Mouse (Mus musculus): ENCODE measurements around the gene Ssbp4. TPM values are rescaled to one million over a fixed set of nuclear protein-coding genes. Genes with fewer than 3 reads are reported as not detected.
A peak's percentile ranks its signal among the peaks of the same experiment; 100 is the strongest.

Gene Ssbp4
- total RNA-seq, 2 experiments from 2014 or later: 257 to 265 TPM

GRCm38 (mm10) chr8:70609849-70610795, 1.4 kb upstream of the Ssbp4 start:
- peak; percentile 86 to 88 for DNase-seq (ENCODE audit: low spot score in 2 of 2)
- intact Hi-C loops (cut with DNase I): loop anchor here (5.0 kb wide), 2 partner anchors 92 to 147 kb away; partner anchors contain the start of gene Iqcn

GRCm38 (mm10) chr8:70609368-70609848, 736 bp upstream of the Ssbp4 start:
- peak; percentile 70 to 71 for DNase-seq (ENCODE audit: low spot score in 2 of 2)
- intact Hi-C loops (cut with DNase I): no loop called here

- peak; percentile 68 to 70 for DNase-seq (ENCODE audit: low spot score in 2 of 2)
- intact Hi-C loops (cut with DNase I): no loop called here
These were observed 549 bp downstream of the Ssbp4 start for GRCm38 (mm10) chr8:70607898-70608748.

GRCm38 (mm10) chr8:70607603-70607897, 1.1 kb downstream of the Ssbp4 start:
- intact Hi-C loops (cut with DNase I): no loop called here
- DNase-seq (ENCODE audit: low spot score in 2 of 2): no peak

- intact Hi-C loops (cut with DNase I): no loop called here
- DNase-seq (ENCODE audit: low spot score in 2 of 2): no peak
These were observed 1.7 kb downstream of the Ssbp4 start for GRCm38 (mm10) chr8:70606780-70607602.

GRCm38 (mm10) chr8:70605871-70606779, 2.5 kb downstream of the Ssbp4 start:
- intact Hi-C loops (cut with DNase I): no loop called here
- DNase-seq (ENCODE audit: low spot score in 2 of 2): no peak

GRCm38 (mm10) chr8:70604558-70604957, 4.1 kb downstream of the Ssbp4 start:
- no peak for DNase-seq (ENCODE audit: low spot score in 2 of 2)
- intact Hi-C loops (cut with DNase I): no loop called here

- no peak for DNase-seq (ENCODE audit: low spot score in 2 of 2)
- intact Hi-C loops (cut with DNase I): no loop called here
These were observed 6.4 kb downstream of the Ssbp4 start for GRCm38 (mm10) chr8:70602139-70602811.

GRCm38 (mm10) chr8:70601271-70601649, 7.4 kb downstream of the Ssbp4 start:
- DNase-seq (ENCODE audit: low spot score in 2 of 2): peak; percentile 78 to 83
- intact Hi-C loops (cut with DNase I): no loop called here

GRCm38 (mm10) chr8:70600473-70601270, 8.0 kb downstream of the Ssbp4 start:
- intact Hi-C loops (cut with DNase I): no loop called here
- no peak for DNase-seq (ENCODE audit: low spot score in 2 of 2)

GRCm38 (mm10) chr8:70599507-70600290, 9.0 kb downstream of the Ssbp4 start:
- intact Hi-C loops (cut with DNase I): no loop called here

GRCm38 (mm10) chr8:70598722-70599121, 9.9 kb downstream of the Ssbp4 start:
- intact Hi-C loops (cut with DNase I): no loop called here
- no peak for DNase-seq (ENCODE audit: low spot score in 2 of 2)

More at GRCm38 (mm10) chr8:70599507-70600290, 9.0 kb downstream of the Ssbp4 start:
- DNase-seq (ENCODE audit: low spot score in 2 of 2): no peak

GRCm38 (mm10) chr8:70598283-70598682, 10.4 kb downstream of the Ssbp4 start:
- DNase-seq (ENCODE audit: low spot score in 2 of 2): peak; percentile 82 to 85
- intact Hi-C loops (cut with DNase I): no loop called here

GRCm38 (mm10) chr8:70597417-70598272, 11.0 kb downstream of the Ssbp4 start:
- intact Hi-C loops (cut with DNase I): no loop called here
- peak; percentile 25 to 31 for DNase-seq (ENCODE audit: low spot score in 2 of 2)

GRCm38 (mm10) chr8:70596775-70597416, 11.8 kb downstream of the Ssbp4 start:
- DNase-seq (ENCODE audit: low spot score in 2 of 2): peak in 1 of 2 experiments; percentile 29
- intact Hi-C loops (cut with DNase I): no loop called here
